Mouse (Mus musculus): ENCODE results near the gene Dusp27. TPM values are rescaled to one million over a fixed set of nuclear protein-coding genes. Genes with fewer than 3 reads are reported as not detected.

Dusp27 gene
- 4.7 and 5.4 TPM in 2 replicates for polyA plus RNA-seq (2016; fragmentation: Nextera tagmentation; extraction: Ambion mirVana)

GRCm38 (mm10) chr1:166127719-166128118 is at the start of gene Dusp27:
Gene Dusp27 (minus strand): TSS chr1:166127922.
- peak within 1 kb of the TSS; percentile 66 for H3K27ac ChIP-seq
- H3K4me2 ChIP-seq = peak within 1 kb of the TSS; percentile 34
- no peaks in the 10 kb centered on the region for H3K9me3 ChIP-seq
- H3K4me1 ChIP-seq (replicated peaks) = peaks cover 46% of the 10 kb centered on the region
- WGBS = 31% methylated on average over 4 of the region's 4 CpGs
- no peak within 1 kb of the TSS for H3K9ac ChIP-seq (replicated peaks)
- no peaks in the 10 kb centered on the region for H3K36me3 ChIP-seq
- ATAC-seq (ENCODE audit: insufficient number of reproducible peaks, insufficient read depth, low FRiP score, low TSS enrichment, low read depth) = no peak
- H3K27me3 ChIP-seq = no peaks in the 10 kb centered on the region
- H3K4me3 ChIP-seq (replicated peaks) = no peak within 1 kb of the TSS; the same call in 1 of the 2 replicates

- 48% methylated on average over 9 of the region's 9 CpGs for WGBS
- no peaks in the 10 kb centered on the region for H3K36me3 ChIP-seq
- no peaks in the 10 kb centered on the region for H3K27me3 ChIP-seq
- no peak overlapping the region for H3K4me3 ChIP-seq (replicated peaks)
- no peaks in the 10 kb centered on the region for H3K9me3 ChIP-seq
- ATAC-seq (ENCODE audit: insufficient number of reproducible peaks, insufficient read depth, low FRiP score, low TSS enrichment, low read depth) = no peak
- no peak overlapping the region for H3K4me2 ChIP-seq
- H3K4me1 ChIP-seq (replicated peaks) = peaks cover 10% of the 10 kb centered on the region; the same call in 1 of the 2 replicates
- 0 out of 2 replicates have a peak overlapping the region, but pooled peaks have one; percentile 19 for H3K27ac ChIP-seq
- H3K9ac ChIP-seq (replicated peaks) = no peak overlapping the region
Observed at GRCm38 (mm10) chr1:166173621-166174020, 45.9 kb upstream of the Dusp27 start.

- WGBS = 87% methylated on average over 3 of the region's 3 CpGs
- ATAC-seq (ENCODE audit: insufficient number of reproducible peaks, insufficient read depth, low FRiP score, low TSS enrichment, low read depth) = no peak
- H3K27me3 ChIP-seq = no peaks in the 10 kb centered on the region
- H3K4me1 ChIP-seq (replicated peaks) = peaks cover 10% of the 10 kb centered on the region; the same call in 1 of the 2 replicates
- H3K9me3 ChIP-seq = no peaks in the 10 kb centered on the region
- H3K36me3 ChIP-seq = no peaks in the 10 kb centered on the region
- no peak overlapping the region for H3K9ac ChIP-seq (replicated peaks)
- no peak overlapping the region for H3K4me3 ChIP-seq (replicated peaks)
- no peak overlapping the region for H3K27ac ChIP-seq
- H3K4me2 ChIP-seq = no peak overlapping the region
Observed at GRCm38 (mm10) chr1:166172992-166173391, 45.3 kb upstream of the Dusp27 start.

GRCm38 (mm10) chr1:166170852-166171251 is 43.1 kb upstream of the Dusp27 start:
- 93% methylated on average over 12 of the region's 12 CpGs for WGBS
- H3K9me3 ChIP-seq = no peaks in the 10 kb centered on the region
- no peak overlapping the region for H3K9ac ChIP-seq (replicated peaks)
- no peak overlapping the region for H3K27ac ChIP-seq
- no peak overlapping the region for H3K4me3 ChIP-seq (replicated peaks)
- H3K4me2 ChIP-seq = no peak overlapping the region
- no peak for ATAC-seq (ENCODE audit: insufficient number of reproducible peaks, insufficient read depth, low FRiP score, low TSS enrichment, low read depth)
- H3K27me3 ChIP-seq = no peaks in the 10 kb centered on the region
- peaks cover 10% of the 10 kb centered on the region; the same call in 1 of the 2 replicates for H3K4me1 ChIP-seq (replicated peaks)
- H3K36me3 ChIP-seq = no peaks in the 10 kb centered on the region

- no peak for ATAC-seq (ENCODE audit: insufficient number of reproducible peaks, insufficient read depth, low FRiP score, low TSS enrichment, low read depth)
- no peaks in the 10 kb centered on the region for H3K27me3 ChIP-seq
- no peak overlapping the region for H3K27ac ChIP-seq
- no peak overlapping the region for H3K9ac ChIP-seq (replicated peaks)
- no peaks in the 10 kb centered on the region for H3K9me3 ChIP-seq
- WGBS = 86% methylated on average over 7 of the region's 7 CpGs
- H3K4me1 ChIP-seq (replicated peaks) = peaks cover 10% of the 10 kb centered on the region; the same call in 1 of the 2 replicates
- H3K36me3 ChIP-seq = no peaks in the 10 kb centered on the region
- H3K4me3 ChIP-seq (replicated peaks) = no peak overlapping the region
- H3K4me2 ChIP-seq = no peak overlapping the region
Observed at GRCm38 (mm10) chr1:166169713-166170112, 42.0 kb upstream of the Dusp27 start.

GRCm38 (mm10) chr1:166168017-166168416 is 40.3 kb upstream of the Dusp27 start:
- Histone ChIP-seq H3K9me3 (no peaks in the 10 kb centered on the region), H3K4me3 (replicated peaks) (no peak overlapping the region), H3K9ac (replicated peaks) (no peak overlapping the region), H3K36me3 (no peaks in the 10 kb centered on the region), H3K27me3 (no peaks in the 10 kb centered on the region), H3K27ac (no peak overlapping the region), H3K4me2 (no peak overlapping the region), H3K4me1 (replicated peaks) (no peaks in the 10 kb centered on the region)
- ATAC-seq (ENCODE audit: insufficient number of reproducible peaks, insufficient read depth, low FRiP score, low TSS enrichment, low read depth) = no peak
- WGBS = 91% methylated on average over 7 of the region's 7 CpGs

GRCm38 (mm10) chr1:166167405-166167804 is 39.7 kb upstream of the Dusp27 start:
- no peaks in the 10 kb centered on the region for H3K27me3 ChIP-seq
- H3K4me1 ChIP-seq (replicated peaks) = no peaks in the 10 kb centered on the region
- WGBS = 77% methylated on average over 4 of the region's 4 CpGs
- H3K9me3 ChIP-seq = no peaks in the 10 kb centered on the region
- ATAC-seq (ENCODE audit: insufficient number of reproducible peaks, insufficient read depth, low FRiP score, low TSS enrichment, low read depth) = no peak
- H3K4me3 ChIP-seq (replicated peaks) = no peak overlapping the region
- no peaks in the 10 kb centered on the region for H3K36me3 ChIP-seq
- no peak overlapping the region for H3K27ac ChIP-seq
- H3K9ac ChIP-seq (replicated peaks) = no peak overlapping the region
- H3K4me2 ChIP-seq = no peak overlapping the region

- H3K4me2 ChIP-seq = no peak overlapping the region
- H3K36me3 ChIP-seq = no peaks in the 10 kb centered on the region
- no peak overlapping the region for H3K27ac ChIP-seq
- H3K9ac ChIP-seq (replicated peaks) = no peak overlapping the region
- 92% methylated on average over 9 of the region's 9 CpGs for WGBS
- H3K4me1 ChIP-seq (replicated peaks) = no peaks in the 10 kb centered on the region
- no peak overlapping the region for H3K4me3 ChIP-seq (replicated peaks)
- H3K9me3 ChIP-seq = no peaks in the 10 kb centered on the region
- ATAC-seq (ENCODE audit: insufficient number of reproducible peaks, insufficient read depth, low FRiP score, low TSS enrichment, low read depth) = no peak
- peaks cover 4% of the 10 kb centered on the region for H3K27me3 ChIP-seq
Observed at GRCm38 (mm10) chr1:166165159-166165558, 37.4 kb upstream of the Dusp27 start.

GRCm38 (mm10) chr1:166164580-166164979 is 36.9 kb upstream of the Dusp27 start:
- ATAC-seq (ENCODE audit: insufficient number of reproducible peaks, insufficient read depth, low FRiP score, low TSS enrichment, low read depth) = no peak
- no peak overlapping the region for H3K9ac ChIP-seq (replicated peaks)
- H3K4me2 ChIP-seq = no peak overlapping the region
- H3K4me1 ChIP-seq (replicated peaks) = no peaks in the 10 kb centered on the region
- H3K27me3 ChIP-seq = peaks cover 9% of the 10 kb centered on the region
- no peaks in the 10 kb centered on the region for H3K36me3 ChIP-seq
- no peaks in the 10 kb centered on the region for H3K9me3 ChIP-seq
- H3K27ac ChIP-seq = no peak overlapping the region
- 89% methylated on average over 14 of the region's 14 CpGs for WGBS
- no peak overlapping the region for H3K4me3 ChIP-seq (replicated peaks)

GRCm38 (mm10) chr1:166160569-166161445 is 33.1 kb upstream of the Dusp27 start:
- no peak for ATAC-seq (ENCODE audit: insufficient number of reproducible peaks, insufficient read depth, low FRiP score, low TSS enrichment, low read depth)
- WGBS = 18% methylated on average over 24 of the region's 24 CpGs
- H3K4me3 ChIP-seq (replicated peaks) = peak overlapping the region; percentile 19; the same call in 1 of the 2 replicates

GRCm38 (mm10) chr1:166160111-166160510 is 32.4 kb upstream of the Dusp27 start:
- 45% methylated on average over 5 of the region's 5 CpGs for WGBS
- H3K4me2 ChIP-seq = peak overlapping the region; percentile 48
- H3K9me3 ChIP-seq = no peaks in the 10 kb centered on the region
- no peaks in the 10 kb centered on the region for H3K4me1 ChIP-seq (replicated peaks)
- no peak for ATAC-seq (ENCODE audit: insufficient number of reproducible peaks, insufficient read depth, low FRiP score, low TSS enrichment, low read depth)
- no peak overlapping the region for H3K9ac ChIP-seq (replicated peaks)
- H3K27ac ChIP-seq = no peak overlapping the region
- no peaks in the 10 kb centered on the region for H3K36me3 ChIP-seq
- no peak overlapping the region for H3K4me3 ChIP-seq (replicated peaks)
- H3K27me3 ChIP-seq = peaks cover 37% of the 10 kb centered on the region

More at GRCm38 (mm10) chr1:166160569-166161445, 33.1 kb upstream of the Dusp27 start:
- H3K4me2 ChIP-seq = peak overlapping the region; percentile 48
- H3K9me3 ChIP-seq = no peaks in the 10 kb centered on the region
- H3K36me3 ChIP-seq = no peaks in the 10 kb centered on the region
- H3K9ac ChIP-seq (replicated peaks) = no peak overlapping the region
- no peaks in the 10 kb centered on the region for H3K4me1 ChIP-seq (replicated peaks)
- H3K27ac ChIP-seq = no peak overlapping the region
- peaks cover 30% of the 10 kb centered on the region for H3K27me3 ChIP-seq
